Mouse (Mus musculus): ENCODE results near the gene Arx. TPM values are rescaled to one million over a fixed set of nuclear protein-coding genes. Genes with fewer than 3 reads are reported as not detected.

Gene Arx
- polyA plus RNA-seq, 1 experiment from 2014 or later = 0.07 TPM

GRCm38 (mm10) chrX:93295819-93296218 lies 9.6 kb downstream of the Arx start:
- ATAC-seq (replicated peaks; ENCODE audit: low FRiP score, low read depth) (no peak), DNase-seq (ENCODE audit: low spot score) (no peak)
- H3K36me3 ChIP-seq (ENCODE audit: insufficient read depth, low read length) = no peaks in the 10 kb centered on the region
- no peak overlapping the region for H3K4me3 ChIP-seq (replicated peaks; ENCODE audit: low read depth, low read length)
- H3K9ac ChIP-seq (ENCODE audit: low read depth, low read length) = no peak overlapping the region
- H3K9me3 ChIP-seq (replicated peaks; ENCODE audit: low read length) = no peaks in the 10 kb centered on the region
- peaks cover 61% of the 10 kb centered on the region for H3K27me3 ChIP-seq (ENCODE audit: insufficient read depth, low read length)
- H3K4me1 ChIP-seq (replicated peaks; ENCODE audit: insufficient read depth, low read length) = no peaks in the 10 kb centered on the region
- 34% methylated on average over 5 of the region's 5 CpGs for WGBS
- TF ChIP-seq CTCF (IDR thresholded peaks at IDR 0.05; ENCODE audit: low read depth) = no peak
- H3K27ac ChIP-seq = no peak overlapping the region
- no peak overlapping the region for H3K4me2 ChIP-seq (ENCODE audit: low read length)

- peak overlapping the region; percentile 24 for H3K4me3 ChIP-seq (replicated peaks; ENCODE audit: low read depth, low read length)
- TF ChIP-seq CTCF (IDR thresholded peaks at IDR 0.05; ENCODE audit: low read depth) = no peak
- peak overlapping the region; percentile 52 for H3K4me2 ChIP-seq (ENCODE audit: low read length)
- DNase-seq (ENCODE audit: low spot score) (no peak), ATAC-seq (replicated peaks; ENCODE audit: low FRiP score, low read depth) (peak; percentile 49; the same call in 1 of the 2 replicates)
- no peaks in the 10 kb centered on the region for H3K9me3 ChIP-seq (replicated peaks; ENCODE audit: low read length)
- no peak overlapping the region for H3K9ac ChIP-seq (ENCODE audit: low read depth, low read length)
- H3K4me1 ChIP-seq (replicated peaks; ENCODE audit: insufficient read depth, low read length) = no peaks in the 10 kb centered on the region
- no peaks in the 10 kb centered on the region for H3K36me3 ChIP-seq (ENCODE audit: insufficient read depth, low read length)
- 18% methylated on average over 40 of the region's 40 CpGs for WGBS
- H3K27ac ChIP-seq = no peak overlapping the region
- H3K27me3 ChIP-seq (ENCODE audit: insufficient read depth, low read length) = peaks cover 63% of the 10 kb centered on the region
These were observed 10.8 kb downstream of the Arx start for GRCm38 (mm10) chrX:93297001-93297441.

GRCm38 (mm10) chrX:93299046-93299626 lies 12.9 kb downstream of the Arx start:
- Histone ChIP-seq H3K36me3 (ENCODE audit: insufficient read depth, low read length) (no peaks in the 10 kb centered on the region), H3K9me3 (replicated peaks; ENCODE audit: low read length) (no peaks in the 10 kb centered on the region), H3K9ac (ENCODE audit: low read depth, low read length) (no peak overlapping the region), H3K27me3 (ENCODE audit: insufficient read depth, low read length) (peaks cover 45% of the 10 kb centered on the region), H3K4me1 (replicated peaks; ENCODE audit: insufficient read depth, low read length) (no peaks in the 10 kb centered on the region), H3K27ac (no peak overlapping the region), H3K4me2 (ENCODE audit: low read length) (peak overlapping the region; percentile 51), H3K4me3 (replicated peaks; ENCODE audit: low read depth, low read length) (peak overlapping the region; percentile 35)
- ATAC-seq (replicated peaks; ENCODE audit: low FRiP score, low read depth) (no peak), DNase-seq (ENCODE audit: low spot score) (no peak)
- TF ChIP-seq CTCF (IDR thresholded peaks at IDR 0.05; ENCODE audit: low read depth) = no peak
- 24% methylated on average over 41 of the region's 43 CpGs for WGBS

DNA sequence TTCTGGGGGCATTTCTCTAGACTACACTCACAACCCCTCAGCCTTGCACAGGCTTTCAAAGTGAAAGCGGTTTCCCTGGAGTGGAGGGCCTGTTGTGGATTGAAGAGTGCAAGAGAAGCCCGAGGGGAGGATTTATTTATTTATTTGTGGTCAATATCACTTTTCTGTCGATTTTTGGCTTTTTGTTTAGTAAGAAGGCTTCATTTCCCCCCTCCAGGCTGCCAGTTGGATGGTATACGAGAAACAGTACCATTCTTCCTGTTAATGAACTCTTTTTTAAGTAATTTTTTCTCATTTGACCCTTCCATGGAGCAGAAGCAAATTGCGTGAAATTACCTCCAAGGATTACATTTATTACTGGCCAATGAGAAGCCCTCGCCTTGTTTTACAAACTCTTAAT lies 13.5 kb downstream of the Arx start:
- no peak overlapping the region for H3K4me2 ChIP-seq (ENCODE audit: low read length)
- DNase-seq (ENCODE audit: low spot score) = no peak
- no peak for TF ChIP-seq CTCF (IDR thresholded peaks at IDR 0.05; ENCODE audit: low read depth)
- H3K36me3 ChIP-seq (ENCODE audit: insufficient read depth, low read length) = no peaks in the 10 kb centered on the region
- H3K27me3 ChIP-seq (ENCODE audit: insufficient read depth, low read length) = peaks cover 39% of the 10 kb centered on the region
- H3K9me3 ChIP-seq (replicated peaks; ENCODE audit: low read length) = no peaks in the 10 kb centered on the region
- ATAC-seq (replicated peaks; ENCODE audit: low FRiP score, low read depth) = no peak
- no peak overlapping the region for H3K27ac ChIP-seq
- H3K4me3 ChIP-seq (replicated peaks; ENCODE audit: low read depth, low read length) = no peak overlapping the region
- H3K4me1 ChIP-seq (replicated peaks; ENCODE audit: insufficient read depth, low read length) = no peaks in the 10 kb centered on the region
- H3K9ac ChIP-seq (ENCODE audit: low read depth, low read length) = no peak overlapping the region
- 30% methylated on average over 6 of the region's 6 CpGs for WGBS

- Histone ChIP-seq H3K9ac (ENCODE audit: low read depth, low read length) (no peak overlapping the region), H3K9me3 (replicated peaks; ENCODE audit: low read length) (no peaks in the 10 kb centered on the region), H3K27me3 (ENCODE audit: insufficient read depth, low read length) (peaks cover 35% of the 10 kb centered on the region), H3K36me3 (ENCODE audit: insufficient read depth, low read length) (no peaks in the 10 kb centered on the region), H3K4me2 (ENCODE audit: low read length) (no peak overlapping the region), H3K27ac (no peak overlapping the region), H3K4me1 (replicated peaks; ENCODE audit: insufficient read depth, low read length) (no peaks in the 10 kb centered on the region), H3K4me3 (replicated peaks; ENCODE audit: low read depth, low read length) (no peak overlapping the region)
- no peak for DNase-seq (ENCODE audit: low spot score)
- no peak for ATAC-seq (replicated peaks; ENCODE audit: low FRiP score, low read depth)
- no peak for TF ChIP-seq CTCF (IDR thresholded peaks at IDR 0.05; ENCODE audit: low read depth)
- 29% methylated on average over 10 of the region's 10 CpGs for WGBS
These were observed 14.1 kb downstream of the Arx start for GRCm38 (mm10) chrX:93300183-93300815.

GRCm38 (mm10) chrX:93301798-93302197 lies 15.6 kb downstream of the Arx start:
- Histone ChIP-seq H3K4me3 (replicated peaks; ENCODE audit: low read depth, low read length) (no peak overlapping the region), H3K27ac (no peak overlapping the region), H3K9me3 (replicated peaks; ENCODE audit: low read length) (no peaks in the 10 kb centered on the region), H3K27me3 (ENCODE audit: insufficient read depth, low read length) (peaks cover 32% of the 10 kb centered on the region), H3K4me1 (replicated peaks; ENCODE audit: insufficient read depth, low read length) (no peaks in the 10 kb centered on the region), H3K9ac (ENCODE audit: low read depth, low read length) (no peak overlapping the region), H3K36me3 (ENCODE audit: insufficient read depth, low read length) (no peaks in the 10 kb centered on the region), H3K4me2 (ENCODE audit: low read length) (no peak overlapping the region)
- DNase-seq (ENCODE audit: low spot score) (no peak), ATAC-seq (replicated peaks; ENCODE audit: low FRiP score, low read depth) (no peak)
- WGBS = 15% methylated on average over 7 of the region's 7 CpGs
- no peak for TF ChIP-seq CTCF (IDR thresholded peaks at IDR 0.05; ENCODE audit: low read depth)

All from kidney, postnatal 0 days (tissue).